Mouse (Mus musculus): Measurements from ENCODE around the gene Xpo4. TPM values are rescaled to one million over a fixed set of nuclear protein-coding genes. Genes with fewer than 3 reads are reported as not detected.

Gene Xpo4
- polyA plus RNA-seq, 1 experiment from 2014 or later: 29.3 TPM

DNA sequence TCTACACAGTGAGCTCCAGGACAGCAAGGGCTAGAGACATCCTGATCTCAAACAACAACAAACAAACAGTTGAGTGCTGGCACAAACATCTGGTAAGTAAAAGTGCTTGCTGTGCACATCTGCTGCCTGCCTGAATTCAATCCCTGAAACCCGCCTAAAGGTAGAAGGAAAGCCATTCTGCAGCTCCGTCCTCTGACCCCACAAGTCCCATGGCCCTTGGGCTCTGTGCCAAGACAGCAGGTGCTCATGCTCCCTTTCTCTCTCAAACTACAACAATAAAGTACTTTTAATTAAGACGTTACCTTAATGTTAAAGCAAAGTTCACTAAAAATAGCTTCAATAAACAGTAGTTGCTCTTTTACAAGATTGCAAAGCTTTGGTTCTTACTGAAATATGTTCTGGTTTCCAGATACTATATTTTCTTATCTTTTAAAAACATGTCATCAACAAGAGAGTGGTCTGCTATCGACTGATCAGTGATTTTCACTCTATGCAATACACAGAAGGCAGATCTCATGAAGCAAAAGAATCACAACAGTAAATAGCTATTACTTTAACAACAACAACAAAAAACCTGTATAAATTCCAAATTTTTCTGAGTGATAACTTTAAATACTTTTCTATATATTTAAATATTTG lies 44.5 kb downstream of the Xpo4 start:
- H3K36me3 ChIP-seq (replicated peaks): peaks cover 58% of the 10 kb centered on the region
- H3K4me3 ChIP-seq: no peak overlapping the region
- no peaks in the 10 kb centered on the region for H3K9me3 ChIP-seq
- no peak overlapping the region for H3K27ac ChIP-seq
- H3K27me3 ChIP-seq (ENCODE audit: poor library complexity, severe bottlenecking): no peaks in the 10 kb centered on the region
- H3K4me1 ChIP-seq: peaks cover 25% of the 10 kb centered on the region
- DNase-seq (ENCODE audit: extremely low spot score, low spot score): no peak
- WGBS: 86% methylated on average over 4 of the region's 4 CpGs

- Histone ChIP-seq H3K27me3 (ENCODE audit: poor library complexity, severe bottlenecking) (no peaks in the 10 kb centered on the region), H3K36me3 (replicated peaks) (peaks cover 47% of the 10 kb centered on the region), H3K4me1 (peaks cover 30% of the 10 kb centered on the region), H3K27ac (no peak overlapping the region), H3K4me3 (no peak overlapping the region), H3K9me3 (no peaks in the 10 kb centered on the region)
- no peak for DNase-seq (ENCODE audit: extremely low spot score, low spot score)
- WGBS: 55% methylated on average over 2 of the region's 2 CpGs
Observed at GRCm38 (mm10) chr14:57619487-57619886, 45.7 kb downstream of the Xpo4 start.

DNA sequence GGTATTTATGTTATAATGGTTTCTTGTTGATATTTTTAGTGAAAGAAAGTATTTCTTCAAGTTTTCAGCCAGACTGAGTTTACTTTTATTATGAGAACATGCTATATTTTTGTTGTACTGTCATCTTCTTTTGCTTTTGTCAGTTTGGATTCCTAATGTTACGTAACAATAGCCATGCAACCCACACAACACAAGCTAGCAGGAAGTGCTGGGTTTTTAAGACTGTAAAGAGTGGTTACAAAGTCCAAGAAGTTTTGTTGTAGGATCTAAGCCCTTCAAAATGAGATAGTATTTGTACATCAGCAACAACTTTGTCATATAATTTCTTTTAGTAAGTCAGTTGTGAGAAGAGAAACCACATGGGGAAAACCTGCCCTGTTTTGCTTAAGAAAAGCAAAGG lies 47.6 kb downstream of the Xpo4 start:
- Histone ChIP-seq H3K4me1 (peaks cover 25% of the 10 kb centered on the region), H3K9me3 (no peaks in the 10 kb centered on the region), H3K27me3 (ENCODE audit: poor library complexity, severe bottlenecking) (no peaks in the 10 kb centered on the region), H3K4me3 (no peak overlapping the region), H3K36me3 (replicated peaks) (peaks cover 38% of the 10 kb centered on the region), H3K27ac (no peak overlapping the region)
- DNase-seq (ENCODE audit: extremely low spot score, low spot score): no peak
- 94% methylated on average over 1 of the region's 1 CpGs for WGBS

DNA sequence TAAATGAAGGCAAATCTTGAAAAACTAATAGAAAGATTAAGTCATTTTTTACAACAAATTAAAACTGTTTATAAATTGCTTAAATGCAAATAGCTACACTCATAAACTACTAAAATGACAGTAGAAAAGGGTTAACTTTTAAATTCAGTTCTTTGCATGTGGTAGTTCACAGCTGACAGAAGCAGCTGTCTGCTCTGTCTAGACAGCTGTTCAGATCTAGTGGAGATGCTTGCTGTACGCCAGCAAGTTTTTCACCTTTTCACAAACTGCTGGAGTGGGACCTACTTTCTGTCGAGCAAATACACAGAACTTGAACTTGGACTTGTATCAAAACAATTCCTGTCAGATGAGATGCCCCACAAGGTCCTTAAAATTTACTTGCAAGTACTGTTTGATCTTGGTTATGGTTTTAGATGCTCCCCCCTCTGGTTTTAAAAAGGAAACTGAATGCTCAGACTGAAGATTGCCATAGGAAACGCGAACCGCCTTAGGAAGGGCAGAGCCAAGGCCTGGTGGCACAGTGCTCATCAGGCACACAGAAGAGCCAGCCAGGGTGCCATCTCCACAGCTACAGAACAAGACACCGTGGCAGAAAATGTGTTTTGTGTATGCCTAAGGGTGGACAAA lies 48.8 kb downstream of the Xpo4 start:
- Histone ChIP-seq H3K4me3 (no peak overlapping the region), H3K4me1 (peaks cover 17% of the 10 kb centered on the region), H3K9me3 (no peaks in the 10 kb centered on the region), H3K27me3 (ENCODE audit: poor library complexity, severe bottlenecking) (no peaks in the 10 kb centered on the region), H3K36me3 (replicated peaks) (peaks cover 30% of the 10 kb centered on the region), H3K27ac (no peak overlapping the region)
- 96% methylated on average over 6 of the region's 6 CpGs for WGBS
- no peak for DNase-seq (ENCODE audit: extremely low spot score, low spot score)

GRCm38 (mm10) chr14:57615828-57616227 lies 49.4 kb downstream of the Xpo4 start:
- DNase-seq (ENCODE audit: extremely low spot score, low spot score): no peak
- peaks cover 29% of the 10 kb centered on the region for H3K36me3 ChIP-seq (replicated peaks)
- 90% methylated on average over 6 of the region's 6 CpGs for WGBS

GRCm38 (mm10) chr14:57611034-57611433 lies 54.2 kb downstream of the Xpo4 start:
- Histone ChIP-seq H3K9me3 (no peaks in the 10 kb centered on the region), H3K27me3 (ENCODE audit: poor library complexity, severe bottlenecking) (no peaks in the 10 kb centered on the region), H3K36me3 (replicated peaks) (peaks cover 20% of the 10 kb centered on the region), H3K4me3 (no peak overlapping the region), H3K27ac (no peak overlapping the region; the same call in 1 of the 2 replicates), H3K4me1 (peaks cover 19% of the 10 kb centered on the region)
- 62% methylated on average over 2 of the region's 2 CpGs for WGBS
- DNase-seq (ENCODE audit: extremely low spot score, low spot score): no peak

More at GRCm38 (mm10) chr14:57615828-57616227, 49.4 kb downstream of the Xpo4 start:
- no peaks in the 10 kb centered on the region for H3K27me3 ChIP-seq (ENCODE audit: poor library complexity, severe bottlenecking)
- H3K4me3 ChIP-seq: no peak overlapping the region
- H3K27ac ChIP-seq: no peak overlapping the region
- H3K4me1 ChIP-seq: peaks cover 23% of the 10 kb centered on the region
- H3K9me3 ChIP-seq: no peaks in the 10 kb centered on the region

- Histone ChIP-seq H3K4me3 (no peak overlapping the region), H3K9me3 (no peaks in the 10 kb centered on the region), H3K27me3 (ENCODE audit: poor library complexity, severe bottlenecking) (no peaks in the 10 kb centered on the region), H3K27ac (no peak overlapping the region), H3K4me1 (peaks cover 11% of the 10 kb centered on the region), H3K36me3 (replicated peaks) (peaks cover 20% of the 10 kb centered on the region)
- WGBS: 89% methylated on average over 4 of the region's 4 CpGs
- no peak for DNase-seq (ENCODE audit: extremely low spot score, low spot score)
Observed at GRCm38 (mm10) chr14:57609816-57610329, 55.4 kb downstream of the Xpo4 start.

GRCm38 (mm10) chr14:57607500-57607899 lies 57.7 kb downstream of the Xpo4 start:
- no peak for DNase-seq (ENCODE audit: extremely low spot score, low spot score)
- Histone ChIP-seq H3K27ac (no peak overlapping the region), H3K27me3 (ENCODE audit: poor library complexity, severe bottlenecking) (no peaks in the 10 kb centered on the region), H3K4me1 (peaks cover 11% of the 10 kb centered on the region), H3K36me3 (replicated peaks) (peaks cover 36% of the 10 kb centered on the region), H3K9me3 (no peaks in the 10 kb centered on the region), H3K4me3 (no peak overlapping the region)
- WGBS: 86% methylated on average over 1 of the region's 1 CpGs

DNA sequence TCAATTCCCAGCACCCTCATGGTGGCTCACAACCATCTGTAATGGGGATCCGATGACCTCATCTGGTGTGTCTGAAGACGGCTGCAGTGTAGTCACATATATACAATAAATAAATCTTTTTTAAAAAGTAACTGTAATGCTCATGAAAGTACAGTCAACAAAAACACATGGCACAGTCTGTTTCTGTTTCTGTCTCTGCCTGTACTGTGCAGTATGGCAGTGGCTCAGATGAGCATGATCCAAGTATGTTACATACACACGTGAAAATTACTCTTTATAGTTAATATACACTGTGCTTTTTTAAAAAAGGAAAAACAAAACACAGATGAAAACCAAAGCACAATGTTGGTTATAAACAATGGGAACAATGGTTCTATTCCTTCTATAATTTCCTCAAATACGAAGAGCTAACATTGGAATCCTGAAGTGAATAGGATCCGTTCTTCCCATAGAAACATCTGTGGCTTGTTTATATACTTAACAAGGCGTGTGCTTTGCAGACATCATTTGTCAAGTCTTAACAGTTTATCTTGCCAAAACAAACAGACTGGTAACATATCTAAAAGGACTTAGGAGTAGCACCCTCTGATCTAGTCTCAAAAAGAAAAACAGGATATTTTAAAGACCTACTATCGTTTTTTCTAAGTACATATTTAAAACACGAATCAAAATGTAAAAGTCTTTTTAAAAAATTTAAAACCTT lies 58.4 kb downstream of the Xpo4 start:
- no peaks in the 10 kb centered on the region for H3K9me3 ChIP-seq
- 91% methylated on average over 8 of the region's 8 CpGs for WGBS
- no peak overlapping the region for H3K4me3 ChIP-seq
- no peak overlapping the region for H3K27ac ChIP-seq
- no peaks in the 10 kb centered on the region for H3K27me3 ChIP-seq (ENCODE audit: poor library complexity, severe bottlenecking)
- H3K36me3 ChIP-seq (replicated peaks): peaks cover 42% of the 10 kb centered on the region
- no peak for DNase-seq (ENCODE audit: extremely low spot score, low spot score)
- H3K4me1 ChIP-seq: peaks cover 11% of the 10 kb centered on the region

GRCm38 (mm10) chr14:57593279-57593678 lies 72.0 kb downstream of the Xpo4 start:
- DNase-seq (ENCODE audit: extremely low spot score, low spot score): no peak
- Histone ChIP-seq H3K4me3 (no peak overlapping the region), H3K27ac (no peak overlapping the region), H3K27me3 (ENCODE audit: poor library complexity, severe bottlenecking) (no peaks in the 10 kb centered on the region), H3K36me3 (replicated peaks) (peaks cover 95% of the 10 kb centered on the region), H3K4me1 (no peaks in the 10 kb centered on the region), H3K9me3 (no peaks in the 10 kb centered on the region)
- 90% methylated on average over 5 of the region's 5 CpGs for WGBS

DNA sequence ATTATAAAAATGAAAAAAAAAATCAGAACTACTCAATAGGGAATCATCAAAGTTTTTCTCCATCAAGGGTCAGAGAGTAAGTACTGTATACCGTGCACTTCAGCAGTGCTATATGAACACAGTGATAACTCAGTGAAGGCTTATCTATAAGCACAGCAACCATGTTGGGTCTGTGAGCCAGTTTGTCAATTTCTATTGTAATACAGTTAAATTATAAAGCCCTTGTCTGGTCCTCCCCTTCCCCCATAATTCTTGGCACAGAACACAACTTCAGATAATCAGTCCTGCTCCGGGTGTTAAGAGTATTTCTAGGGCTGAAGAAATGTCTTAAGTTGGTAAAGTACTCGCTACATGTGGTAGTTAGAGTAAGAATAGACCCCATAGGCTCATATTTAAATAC lies 73.4 kb downstream of the Xpo4 start:
- no peaks in the 10 kb centered on the region for H3K27me3 ChIP-seq (ENCODE audit: poor library complexity, severe bottlenecking)
- no peak for DNase-seq (ENCODE audit: extremely low spot score, low spot score)
- H3K4me3 ChIP-seq: no peak overlapping the region
- peaks cover 95% of the 10 kb centered on the region for H3K36me3 ChIP-seq (replicated peaks)
- no peak overlapping the region for H3K27ac ChIP-seq
- H3K4me1 ChIP-seq: no peaks in the 10 kb centered on the region
- WGBS: 95% methylated on average over 3 of the region's 3 CpGs
- no peaks in the 10 kb centered on the region for H3K9me3 ChIP-seq

- Histone ChIP-seq H3K27ac (no peak overlapping the region), H3K4me3 (no peak overlapping the region), H3K27me3 (ENCODE audit: poor library complexity, severe bottlenecking) (no peaks in the 10 kb centered on the region), H3K4me1 (no peaks in the 10 kb centered on the region), H3K9me3 (no peaks in the 10 kb centered on the region), H3K36me3 (replicated peaks) (peaks cover 52% of the 10 kb centered on the region)
- DNase-seq (ENCODE audit: extremely low spot score, low spot score): no peak
- 96% methylated on average over 2 of the region's 2 CpGs for WGBS
Observed at GRCm38 (mm10) chr14:57576364-57577060, 88.7 kb downstream of the Xpo4 start.

Measured in forebrain, embryonic 10.5 days (tissue).